Mouse (Mus musculus) left cerebral cortex, postnatal 14 days (tissue): Measurements from ENCODE around the gene Fmnl1. TPM values are rescaled to one million over a fixed set of nuclear protein-coding genes. Genes with fewer than 3 reads are reported as not detected.
A peak's percentile ranks its signal among the peaks of the same experiment; 100 is the strongest.

Experiments
- DNase-seq, 2 experiments: peaks; one replicate each; pipeline ENCODE4 v3.0.0; 2021 to 2022; ENCODE audit warnings: low spot score in 2 of 2, mixed read lengths in 1 of 2
- intact Hi-C: fragments of 180-260 bp; cut with DNase I; formaldehyde crosslinking; loops from one replicate; pipeline ENCODE4 v1.15.1; 2025
- total RNA-seq, 2 experiments: library from RNA; stranded (reverse); gene quantifications; 2 replicates each; pipeline ENCODE4 v1.2.3; 2021

The Fmnl1 gene
- total RNA-seq, 2 experiments from 2014 or later = 132 to 143 TPM

GRCm38 (mm10) chr11:103149771-103150170 is 21.1 kb upstream of the Fmnl1 start:
- DNase-seq = no peak
- intact Hi-C loops = no loop called here

GRCm38 (mm10) chr11:103158621-103159478 is 12.1 kb upstream of the Fmnl1 start:
- DNase-seq = peak; percentile 90 to 93
- intact Hi-C loops = loop anchor here (1.0 kb wide), 2 partner anchors 42 to 57 kb away; no protein-coding TSS in a partner anchor

DNA sequence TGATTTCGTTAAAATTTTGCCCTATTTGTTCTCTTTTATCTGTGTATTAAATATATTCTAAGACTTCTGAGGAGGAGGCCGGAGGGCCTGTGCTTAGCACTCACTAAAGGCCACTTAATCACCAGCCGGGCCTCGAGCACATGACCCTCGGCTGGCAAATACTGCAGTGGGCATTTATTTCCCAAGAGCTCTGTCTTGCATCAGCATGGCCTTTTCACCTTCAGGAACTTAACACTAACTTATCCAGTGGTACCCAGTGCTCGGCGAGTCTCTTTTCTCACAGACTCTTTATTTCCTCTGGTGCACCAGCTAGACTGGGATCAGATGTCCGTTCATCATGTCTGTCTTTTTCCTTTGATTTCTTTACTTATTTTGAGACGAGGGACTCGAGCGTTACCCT is 10.2 kb upstream of the Fmnl1 start:
- intact Hi-C loops = no loop called here
- no peak for DNase-seq

DNA sequence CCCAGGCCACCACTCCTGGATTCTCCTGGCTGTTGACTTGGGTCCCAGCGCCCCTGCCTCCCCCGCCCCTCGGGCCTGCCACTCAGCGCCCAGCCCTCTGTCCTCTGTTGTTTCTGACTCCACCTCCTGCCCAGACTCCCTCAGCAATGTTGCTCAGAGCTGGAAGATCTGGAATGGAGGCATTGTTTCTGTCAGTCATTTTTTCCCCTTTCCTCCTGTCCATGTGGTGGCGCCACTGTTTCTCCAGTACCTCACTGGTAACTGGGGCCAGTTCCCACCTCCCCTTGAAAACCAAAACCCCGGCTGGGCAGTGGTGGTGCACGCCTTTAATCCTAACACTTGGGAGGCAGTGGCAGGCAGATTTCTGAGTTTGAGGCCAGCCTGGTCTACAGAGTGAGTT is 9.5 kb upstream of the Fmnl1 start:
- intact Hi-C loops = no loop called here
- DNase-seq = no peak

DNA sequence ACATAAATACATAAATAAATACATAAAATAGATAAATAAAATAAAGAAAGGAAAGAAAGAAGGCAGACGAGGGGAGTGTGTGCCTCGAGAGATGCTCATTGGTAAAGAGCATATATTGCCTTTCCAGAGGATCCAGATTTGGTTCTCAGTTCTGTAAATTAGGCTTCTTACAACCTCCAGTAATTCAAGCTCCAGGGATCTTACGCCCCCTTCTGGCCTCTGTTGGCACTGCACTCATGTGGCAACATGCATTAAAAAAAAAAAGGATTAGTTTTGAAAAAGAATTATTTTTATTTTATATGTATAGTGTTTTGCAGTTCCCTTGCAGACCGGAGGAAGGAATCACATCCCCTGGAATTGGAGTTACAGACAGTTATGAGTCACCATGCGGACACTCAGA is 8.8 kb upstream of the Fmnl1 start:
- no peak for DNase-seq
- intact Hi-C loops = no loop called here

- intact Hi-C loops = no loop called here
- DNase-seq = no peak
Observed at GRCm38 (mm10) chr11:103164391-103164790, 6.5 kb upstream of the Fmnl1 start.

DNA sequence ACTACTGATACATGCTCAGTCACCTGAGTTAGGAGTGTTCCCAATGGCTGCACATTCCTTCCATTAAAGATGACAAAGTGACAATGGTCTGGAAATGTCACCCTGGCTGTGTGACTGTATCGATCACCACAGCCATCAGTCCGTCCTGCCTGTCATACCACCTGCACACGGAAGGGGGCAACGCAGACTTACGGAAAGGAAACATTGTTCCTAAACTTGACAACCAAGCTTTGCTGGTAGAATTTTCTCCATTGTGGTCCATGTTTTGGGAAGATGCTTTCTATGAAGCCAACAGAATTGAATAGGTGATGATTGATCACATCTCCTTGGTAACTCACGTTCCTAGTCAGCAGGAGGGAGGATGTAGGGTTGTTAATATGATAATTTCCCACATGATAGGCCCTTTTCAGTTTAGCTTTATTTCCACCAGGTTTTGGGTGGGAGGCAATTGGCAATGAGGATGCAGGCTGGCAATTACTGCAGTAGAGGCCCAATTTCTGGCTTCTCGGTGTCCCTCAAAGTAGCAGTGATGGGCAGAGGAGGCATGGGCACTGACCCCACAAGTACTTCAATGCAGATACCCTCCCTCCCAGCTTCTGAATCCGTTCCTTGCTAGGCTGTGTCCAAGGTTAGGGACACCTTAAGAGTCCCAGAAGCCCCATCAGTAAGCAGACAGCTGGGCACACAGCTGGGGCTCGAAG is 2.1 kb upstream of the Fmnl1 start:
- intact Hi-C loops = loop anchor here (1.0 kb wide), 1 partner anchor 156 kb away; no protein-coding TSS in a partner anchor
- DNase-seq = peak; percentile 80

GRCm38 (mm10) chr11:103169664-103170063 is 1.2 kb upstream of the Fmnl1 start:
- intact Hi-C loops = no loop called here
- DNase-seq = no peak

GRCm38 (mm10) chr11:103170111-103170493 is 805 bp upstream of the Fmnl1 start:
- intact Hi-C loops = no loop called here
- DNase-seq = no peak

DNA sequence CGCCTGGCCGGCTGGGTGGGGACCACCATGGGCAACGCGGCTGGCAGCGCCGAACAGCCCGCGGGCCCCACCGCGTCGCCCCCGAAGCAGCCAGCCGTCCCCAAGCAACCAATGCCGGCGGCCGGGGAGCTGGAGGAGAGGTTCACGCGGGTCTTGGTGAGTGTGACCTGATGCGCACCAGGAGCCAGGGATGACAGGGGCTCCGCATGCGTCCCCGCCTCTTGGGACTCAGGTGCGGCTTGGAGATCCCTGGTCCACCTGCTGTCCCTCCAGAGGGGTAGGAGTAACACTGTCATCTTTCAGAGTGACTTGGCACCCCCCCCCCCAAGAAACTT is 346 bp downstream of the Fmnl1 start:
- intact Hi-C loops = no loop called here
- DNase-seq = no peak

- peak in 1 of 2 experiments; percentile 11 for DNase-seq
- intact Hi-C loops = no loop called here
Observed at GRCm38 (mm10) chr11:103171703-103172391, 940 bp downstream of the Fmnl1 start.

- intact Hi-C loops = no loop called here
- no peak for DNase-seq
Observed at GRCm38 (mm10) chr11:103172392-103173040, 1.6 kb downstream of the Fmnl1 start.

DNA sequence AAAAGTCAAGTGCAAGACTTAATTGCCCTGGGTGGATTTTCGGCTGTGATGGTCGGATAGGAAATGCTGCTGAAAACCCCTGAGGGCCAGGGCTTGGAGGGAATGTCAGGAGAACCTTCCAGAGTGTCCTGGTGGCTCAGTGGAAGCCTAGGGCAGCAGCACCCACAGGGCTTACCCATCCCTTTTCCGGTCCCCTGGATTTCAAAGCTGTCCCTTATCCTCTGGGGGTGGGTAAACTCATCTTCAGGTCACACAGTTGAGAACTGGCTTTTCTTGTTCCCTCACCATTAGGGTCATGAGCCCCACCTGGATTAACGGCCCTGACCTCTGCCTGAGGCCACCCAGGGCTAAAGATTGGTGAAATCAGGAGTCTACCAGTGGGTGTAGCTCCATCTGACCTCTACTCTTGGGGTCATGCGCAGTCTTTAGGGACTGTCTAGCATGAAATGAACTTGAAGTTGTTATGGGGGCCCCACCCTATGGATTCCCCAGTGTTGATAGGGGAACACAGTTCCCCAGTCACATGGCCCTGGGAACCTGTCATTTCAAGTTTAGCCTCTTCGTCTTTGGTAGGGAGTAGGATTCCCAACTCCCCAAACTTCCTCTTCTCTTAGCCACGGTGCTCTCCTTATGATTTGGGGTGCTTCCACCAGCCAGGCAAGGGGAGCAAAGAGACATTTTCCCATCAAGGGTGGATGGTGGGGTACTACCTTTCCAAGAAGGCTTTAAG is 2.3 kb downstream of the Fmnl1 start:
- no peak for DNase-seq
- intact Hi-C loops = no loop called here

GRCm38 (mm10) chr11:103173771-103174344 is 3.0 kb downstream of the Fmnl1 start:
- DNase-seq = peak in 1 of 2 experiments; percentile 17

GRCm38 (mm10) chr11:103174411-103174832 is 3.5 kb downstream of the Fmnl1 start:
- intact Hi-C loops = no loop called here
- no peak for DNase-seq

More at GRCm38 (mm10) chr11:103173771-103174344, 3.0 kb downstream of the Fmnl1 start:
- intact Hi-C loops = no loop called here

- intact Hi-C loops = no loop called here
- DNase-seq = peak in 1 of 2 experiments; percentile 15
Observed at GRCm38 (mm10) chr11:103174891-103175391, 4.0 kb downstream of the Fmnl1 start.

DNA sequence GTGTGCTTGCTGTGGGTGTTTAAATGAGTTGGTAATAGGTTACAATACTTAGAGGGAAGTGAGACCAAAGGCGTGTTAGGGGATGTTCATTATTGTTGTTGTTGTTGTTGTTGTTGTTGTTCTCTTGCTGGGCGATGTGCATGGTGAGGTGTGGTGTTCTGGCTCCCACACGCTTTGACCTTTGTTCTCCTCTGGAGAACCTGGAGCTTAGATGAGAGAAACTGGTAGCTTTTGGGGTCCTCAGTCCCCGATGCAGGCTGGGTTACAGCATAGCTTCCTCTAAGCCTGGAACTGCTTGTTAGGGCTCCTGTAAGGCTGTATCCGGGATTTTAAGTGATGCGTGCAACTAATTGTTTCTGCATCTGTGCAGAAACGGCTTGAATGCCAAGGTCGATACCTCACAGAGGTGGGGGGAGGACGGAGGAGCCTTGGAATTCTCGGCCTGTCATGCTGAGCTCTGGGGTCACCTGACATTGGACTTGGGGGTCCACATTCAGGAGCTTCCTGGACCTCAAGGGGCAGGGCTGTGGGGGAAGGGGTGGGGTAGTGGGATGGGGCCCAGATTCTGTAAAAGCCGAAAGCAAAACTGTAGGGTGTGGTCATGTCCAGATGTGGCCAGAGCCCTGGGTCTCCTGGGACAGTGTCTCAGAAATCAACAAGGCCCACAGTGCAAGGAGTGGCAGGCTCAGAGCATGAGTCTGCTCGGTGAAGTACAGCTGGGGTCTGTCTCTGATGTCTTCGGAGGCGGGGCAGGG is 5.0 kb downstream of the Fmnl1 start:
- no peak for DNase-seq
- intact Hi-C loops = no loop called here

DNA sequence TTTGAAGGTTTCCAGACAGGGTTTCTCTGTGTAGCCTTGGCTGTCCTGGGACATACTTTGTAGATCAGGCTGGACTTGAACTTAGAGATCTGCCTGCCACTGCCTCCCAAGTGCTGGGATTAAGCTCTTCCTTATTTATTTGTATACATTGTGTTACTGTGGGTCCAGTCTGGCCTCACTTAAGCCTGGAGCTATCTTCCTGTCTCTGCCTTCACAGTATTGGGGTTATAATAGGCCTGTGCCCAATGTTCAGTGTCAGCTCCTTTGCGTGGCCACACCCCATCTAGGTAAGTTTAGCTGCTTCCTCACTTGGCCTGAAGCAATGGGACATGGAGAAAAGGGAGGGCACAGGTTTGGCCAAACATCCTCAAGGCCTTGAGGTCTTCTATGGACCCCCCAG is 5.6 kb downstream of the Fmnl1 start:
- intact Hi-C loops = no loop called here
- DNase-seq = no peak
